Mouse (Mus musculus): ENCODE measurements around the gene Dpf2.
"Not testable (repeated sequence)": the region's sequence is repeated elsewhere in the genome, so short reads cannot be mapped to it uniquely, and the experiment has no call there.

The Dpf2 gene

DNA sequence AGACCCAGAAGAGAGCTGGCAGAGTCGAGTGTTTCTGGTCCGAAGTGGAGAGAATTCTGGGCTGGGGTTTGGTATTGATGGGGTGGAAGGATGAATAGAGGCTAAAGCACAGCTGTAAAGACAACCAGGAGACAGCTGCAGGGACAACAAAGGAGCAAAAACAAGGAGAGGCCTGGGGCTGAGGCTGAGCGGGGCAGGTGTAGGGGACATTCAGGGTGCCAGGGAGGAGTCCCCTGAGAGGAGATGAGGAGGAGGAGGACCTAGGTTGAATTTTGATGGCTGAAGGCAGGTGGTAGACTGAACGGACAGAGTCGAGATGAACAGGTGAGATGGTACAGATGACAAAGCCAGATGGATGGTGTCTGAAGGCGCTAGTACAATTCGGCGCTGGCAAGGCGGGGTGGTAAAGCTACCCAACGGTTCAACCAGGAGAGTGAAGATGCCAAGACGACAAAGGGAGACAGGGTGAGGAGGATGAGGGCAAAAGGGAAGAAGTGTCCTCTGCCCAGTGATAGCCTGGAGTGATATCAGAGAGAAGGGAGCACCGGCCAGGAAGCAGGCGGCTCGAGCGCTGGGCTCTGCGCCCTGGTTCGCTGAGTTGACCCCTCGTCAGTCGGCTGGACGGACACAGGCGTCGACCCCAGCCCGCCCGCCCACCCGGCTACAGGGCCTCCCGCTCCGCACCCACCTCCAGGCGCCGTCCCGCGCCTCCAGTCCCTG is 19.4 kb downstream of the Dpf2 start:
- in situ Hi-C loops (cut with MboI, MseI) = no loop called here

DNA sequence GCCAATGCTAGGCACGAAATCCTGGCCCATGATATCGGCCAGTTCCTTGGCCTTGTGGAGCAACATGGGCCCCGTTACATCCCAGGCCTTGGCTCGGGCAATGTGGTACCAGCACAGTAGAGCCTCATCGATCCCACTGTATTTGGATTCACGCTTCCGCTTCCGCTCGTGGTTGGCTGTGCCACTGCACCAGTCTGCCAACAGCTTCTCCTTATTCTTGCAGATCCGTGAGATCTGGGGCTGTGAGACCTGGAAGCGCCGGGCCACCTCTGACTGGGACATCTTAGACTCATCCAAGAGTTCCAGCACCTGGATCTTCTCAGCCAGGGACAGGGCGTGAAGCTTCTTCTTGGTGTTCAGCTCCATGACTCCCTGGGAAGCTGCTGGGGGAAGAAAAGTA is 20.1 kb downstream of the Dpf2 start:
- in situ Hi-C loops (cut with MboI, MseI) = no loop called here

DNA sequence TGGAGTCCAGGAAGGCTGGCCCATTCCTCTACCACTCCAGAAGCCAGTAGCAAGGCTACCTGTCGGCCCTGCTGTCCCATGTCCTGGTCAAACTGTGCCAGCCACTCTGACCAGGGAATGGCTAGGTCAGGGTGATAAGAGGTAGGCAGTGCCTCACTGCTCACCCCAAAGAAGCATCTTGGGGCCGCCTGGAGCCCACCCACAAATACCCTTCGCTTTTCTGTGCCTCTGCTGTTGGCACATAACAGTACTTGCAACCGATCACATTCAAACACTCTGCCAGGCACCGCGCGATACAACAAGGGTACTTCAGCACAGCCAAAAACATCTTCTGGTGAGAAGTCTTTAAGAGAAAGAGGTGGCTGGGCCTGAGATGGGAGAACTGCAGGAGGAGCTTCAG is 20.5 kb downstream of the Dpf2 start:
- in situ Hi-C loops (cut with MboI, MseI) = no loop called here

DNA sequence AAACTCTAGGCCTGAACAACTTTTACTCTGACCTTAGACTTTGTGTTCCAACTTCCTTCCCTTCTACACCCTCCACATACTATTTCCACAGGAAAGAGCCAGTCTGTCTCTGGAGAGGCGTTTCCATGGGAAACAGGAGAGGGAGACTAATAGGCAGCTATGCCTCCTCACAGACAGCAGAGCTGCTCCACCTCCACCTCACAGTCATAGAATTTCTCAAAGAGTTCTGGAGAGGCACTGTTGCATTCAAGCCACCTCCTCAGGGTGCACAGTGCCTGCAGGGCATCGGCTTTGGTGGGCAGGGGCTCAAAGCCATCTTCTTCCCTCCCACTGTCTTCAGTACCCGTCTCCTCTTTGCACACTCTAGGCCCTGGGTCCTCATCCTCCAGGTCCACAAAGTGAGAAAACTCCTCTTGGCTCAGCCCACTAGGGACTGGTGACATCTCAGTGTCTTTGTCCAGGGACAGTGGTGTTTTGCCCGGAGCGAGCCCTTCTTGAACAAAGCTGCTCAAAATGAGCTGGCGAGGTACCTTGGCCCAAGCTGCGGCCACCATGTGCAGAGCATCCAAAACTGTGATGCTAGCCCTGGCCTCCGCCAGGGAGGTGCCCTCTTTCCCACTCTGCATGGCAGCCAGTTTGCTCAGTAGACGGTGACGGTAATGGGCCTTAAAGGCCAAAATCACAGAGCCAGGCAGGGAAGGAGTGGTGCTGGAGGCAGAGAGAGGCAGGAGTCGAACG is 21.1 kb downstream of the Dpf2 start:
- in situ Hi-C loops (cut with MboI, MseI) = no loop called here

GRCm38 (mm10) chr19:5889211-5889610 is 23.6 kb downstream of the Dpf2 start:
- in situ Hi-C loops (cut with MboI, MseI) = no loop called here

GRCm38 (mm10) chr19:5887234-5887815 is 25.5 kb downstream of the Dpf2 start:
- in situ Hi-C loops (cut with MboI, MseI) = no loop called here

DNA sequence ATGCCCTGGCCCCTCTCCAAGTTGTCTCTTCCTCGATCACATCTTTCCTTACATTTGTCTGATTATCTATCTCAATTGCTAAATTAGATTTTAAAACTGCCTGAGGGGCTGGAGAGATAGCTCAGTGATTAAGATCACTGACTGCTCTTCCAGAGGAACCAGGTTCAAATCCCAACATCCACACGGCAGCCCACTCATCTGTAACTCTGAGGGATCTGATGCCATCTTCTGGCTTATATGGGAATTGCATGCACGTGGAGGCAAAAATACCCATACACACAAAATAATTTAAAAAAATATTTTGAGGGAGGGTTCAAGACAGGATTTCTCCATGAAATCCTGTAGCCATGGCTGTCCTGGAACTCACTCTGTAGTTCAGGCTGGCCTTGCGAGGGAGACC is 27.0 kb downstream of the Dpf2 start:
- in situ Hi-C loops (cut with MboI, MseI) = no loop called here

- in situ Hi-C loops (cut with MboI, MseI) = no loop called here
These were observed 28.9 kb downstream of the Dpf2 start for GRCm38 (mm10) chr19:5883935-5884334.

DNA sequence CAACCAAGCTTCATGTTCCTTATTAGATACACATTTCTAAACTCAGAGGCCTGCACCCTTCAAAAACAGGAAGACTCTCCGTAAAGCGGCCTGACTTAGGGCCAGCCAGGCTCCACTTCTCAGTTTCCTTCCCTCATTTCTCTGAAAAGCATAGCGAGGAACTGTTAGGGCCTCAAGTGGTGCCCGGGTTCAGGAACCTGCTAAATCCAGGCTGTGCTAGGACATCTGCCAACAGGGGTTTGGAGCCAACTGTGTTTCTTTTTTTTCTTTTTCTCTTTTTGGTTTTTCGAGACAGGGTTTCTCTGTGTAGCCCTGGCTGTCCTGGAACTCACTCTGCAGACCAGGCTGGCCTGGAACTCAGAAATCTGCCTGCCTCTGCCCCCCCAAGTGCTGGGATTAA is 30.7 kb downstream of the Dpf2 start:
- in situ Hi-C loops (cut with MboI, MseI) = not testable (repeated sequence)

GRCm38 (mm10) chr19:5881155-5881554 is 31.7 kb downstream of the Dpf2 start:
- in situ Hi-C loops (cut with MboI, MseI) = no loop called here

- in situ Hi-C loops (cut with MboI, MseI) = loop anchor here (5.0 kb wide), 1 partner anchor 87 kb away; no protein-coding TSS in a partner anchor
These were observed 33.1 kb downstream of the Dpf2 start for GRCm38 (mm10) chr19:5879735-5880134.

DNA sequence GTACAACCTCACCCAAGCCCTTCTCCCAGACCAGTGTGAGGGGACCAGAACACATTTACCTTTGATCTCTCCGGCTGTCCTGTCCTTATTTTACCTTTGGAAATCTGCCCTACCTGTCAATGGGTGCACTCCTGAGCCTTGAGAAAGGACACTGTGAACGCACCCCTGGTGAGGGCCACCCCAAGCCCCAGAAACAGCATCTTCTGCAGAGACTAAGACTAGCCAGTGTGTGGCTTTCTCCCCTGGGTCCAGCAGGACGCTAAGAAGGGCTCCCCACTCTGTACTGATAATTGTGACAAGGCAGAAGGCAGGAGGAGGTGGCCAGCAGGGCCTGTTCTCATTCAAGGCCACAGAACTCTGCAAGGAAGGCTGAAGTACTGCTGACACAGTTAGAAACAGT is 33.9 kb downstream of the Dpf2 start:
- in situ Hi-C loops (cut with MboI, MseI) = loop anchor here (5.0 kb wide), 1 partner anchor 87 kb away; no protein-coding TSS in a partner anchor

DNA sequence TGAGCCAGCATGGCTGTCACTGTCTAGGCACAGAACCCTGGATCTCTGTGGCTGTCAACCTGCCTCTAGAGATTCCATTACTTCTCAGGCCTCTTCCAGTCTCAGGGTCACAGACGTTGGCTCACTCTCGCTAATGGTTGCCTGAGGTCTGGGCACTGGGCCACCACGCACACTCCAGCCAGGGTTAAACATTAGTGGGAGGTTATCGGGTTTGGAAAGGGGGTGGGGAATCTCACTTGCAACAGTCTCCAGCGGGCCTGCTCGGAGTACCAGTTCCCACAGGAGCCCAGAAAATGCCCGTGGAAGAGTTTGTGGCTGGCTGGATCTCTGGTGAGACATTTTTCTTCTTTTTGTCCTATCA is 34.5 kb downstream of the Dpf2 start:
- in situ Hi-C loops (cut with MboI, MseI) = loop anchor here (5.0 kb wide), 1 partner anchor 86 kb away; no protein-coding TSS in a partner anchor

DNA sequence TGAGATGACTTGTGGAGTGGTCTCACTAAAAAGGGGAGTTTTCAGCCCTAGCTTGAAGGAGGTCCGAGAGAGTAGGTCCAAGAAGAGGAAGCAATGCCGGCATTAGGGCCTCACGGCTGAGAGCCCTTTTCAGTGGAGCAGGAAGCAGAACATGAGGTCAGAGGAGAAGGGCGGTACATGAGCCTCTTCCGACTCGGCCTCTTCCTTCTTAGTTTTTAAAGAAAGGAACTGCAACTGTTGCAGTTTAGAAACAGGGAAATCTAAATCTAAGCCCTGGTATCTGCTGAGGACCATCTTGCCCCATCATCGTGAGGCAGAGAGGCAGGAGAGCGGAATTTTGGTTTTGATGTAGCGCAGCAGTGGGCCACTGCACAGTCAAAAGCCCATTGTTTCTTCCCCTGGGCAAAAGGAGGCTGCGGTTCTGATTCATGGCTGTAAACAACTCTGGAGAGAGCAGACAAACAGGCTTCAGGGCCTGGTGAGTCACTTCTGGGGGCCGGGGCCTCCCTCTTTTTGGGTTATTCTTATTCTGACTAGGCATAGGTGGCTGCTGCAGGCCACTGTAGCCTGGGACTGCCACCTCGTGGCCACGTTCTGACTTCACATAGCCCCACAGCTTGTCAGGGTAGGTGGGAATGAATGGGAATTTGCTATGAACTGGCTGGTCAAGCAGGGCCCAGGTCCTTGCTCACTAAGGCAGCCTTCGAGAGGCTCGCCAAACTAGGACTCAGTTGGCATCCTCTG is 35.0 kb downstream of the Dpf2 start, which contains the start of gene Slc25a45:
Slc25a45 (plus strand) TSS at position 191 of the 744 bp plus-strand sequence.
- in situ Hi-C loops (cut with MboI, MseI) = loop anchor here (5.0 kb wide), 1 partner anchor 85 kb away; no protein-coding TSS in a partner anchor

- in situ Hi-C loops (cut with MboI, MseI) = loop anchor here (5.0 kb wide), 1 partner anchor 83 kb away; no protein-coding TSS in a partner anchor
These were observed 37.8 kb downstream of the Dpf2 start, which contains the start of gene Frmd8 for GRCm38 (mm10) chr19:5874969-5875480. Frmd8 (minus strand) TSS chr19:5875274.

DNA sequence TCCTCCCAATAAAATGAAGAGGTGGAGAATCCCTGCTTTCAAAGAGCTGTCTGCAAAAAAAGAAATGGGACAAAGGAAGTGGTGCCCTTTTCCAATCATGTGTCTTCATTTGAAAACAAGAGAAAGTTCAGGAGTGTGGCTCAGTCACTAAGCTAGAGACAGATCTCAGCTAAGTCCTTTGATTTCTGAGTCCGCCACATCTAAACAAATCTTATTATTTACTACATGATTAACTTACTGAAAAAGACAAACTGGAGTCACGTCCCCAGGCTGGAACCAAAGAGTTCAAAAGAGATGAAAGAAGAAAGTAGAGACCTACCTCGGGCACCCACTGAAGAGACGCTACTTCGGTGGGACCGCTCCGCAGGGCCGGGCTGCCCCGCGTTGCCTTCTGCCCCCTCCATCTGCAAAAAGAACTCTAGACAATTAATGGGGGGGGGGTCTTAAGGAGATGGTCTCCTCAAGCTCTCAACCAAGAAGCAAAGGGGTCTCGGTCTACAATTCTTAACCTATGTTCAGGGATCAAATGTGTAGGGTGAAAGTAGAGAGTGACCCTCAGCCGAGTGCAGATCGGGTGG is 38.3 kb downstream of the Dpf2 start:
- in situ Hi-C loops (cut with MboI, MseI) = no loop called here

DNA sequence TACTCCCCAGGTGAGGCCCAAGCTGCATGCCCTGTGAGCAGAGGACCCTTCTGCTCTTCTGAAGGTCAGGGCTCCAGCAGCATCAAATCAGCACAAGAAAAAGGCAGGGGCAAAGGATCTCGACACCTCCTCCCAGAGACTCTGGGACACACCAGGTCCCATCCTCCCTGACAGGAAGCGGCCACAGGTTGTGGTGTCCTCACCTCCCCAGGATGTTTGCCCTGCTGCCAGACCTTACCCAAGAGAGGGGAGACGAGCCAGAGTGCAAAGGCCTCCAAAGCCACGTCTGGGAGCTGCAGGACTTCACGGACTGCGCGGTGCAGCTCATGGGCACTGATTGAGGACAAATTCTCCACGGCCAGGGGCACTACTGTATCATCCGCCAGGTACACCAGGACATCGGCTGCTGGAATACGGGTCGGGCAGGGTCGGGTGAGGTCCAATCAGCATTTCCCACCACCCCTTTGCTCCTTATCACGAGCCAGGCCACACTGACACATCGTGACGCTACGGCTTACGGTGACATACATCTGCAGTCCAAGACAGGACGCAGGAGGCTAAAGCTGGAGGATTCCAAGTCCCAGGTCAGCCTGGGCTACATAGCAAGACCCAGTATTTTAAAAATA is 39.8 kb downstream of the Dpf2 start:
- in situ Hi-C loops (cut with MboI, MseI) = no loop called here

DNA sequence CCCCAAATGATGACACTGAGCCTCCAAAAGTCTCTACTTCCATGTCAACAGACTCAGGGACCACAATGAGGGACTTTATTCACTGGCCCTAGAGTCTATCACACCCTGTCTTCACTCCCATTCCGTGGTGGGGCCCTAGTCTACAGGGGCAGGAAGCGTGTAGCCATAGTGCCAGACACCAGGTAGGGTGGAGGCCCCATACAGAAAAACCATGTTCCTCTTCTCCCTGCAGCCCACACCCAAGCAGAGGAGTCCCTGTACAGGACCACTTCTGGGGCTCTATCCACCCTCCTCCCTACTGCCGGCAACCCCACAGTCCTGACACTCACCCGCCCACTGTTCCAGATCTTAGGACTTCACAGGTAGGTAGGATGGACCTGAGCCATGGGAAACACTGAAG is 40.3 kb downstream of the Dpf2 start:
- in situ Hi-C loops (cut with MboI, MseI) = no loop called here

GRCm38 (mm10) chr19:5871683-5872082 is 41.1 kb downstream of the Dpf2 start:
- in situ Hi-C loops (cut with MboI, MseI) = no loop called here

DNA sequence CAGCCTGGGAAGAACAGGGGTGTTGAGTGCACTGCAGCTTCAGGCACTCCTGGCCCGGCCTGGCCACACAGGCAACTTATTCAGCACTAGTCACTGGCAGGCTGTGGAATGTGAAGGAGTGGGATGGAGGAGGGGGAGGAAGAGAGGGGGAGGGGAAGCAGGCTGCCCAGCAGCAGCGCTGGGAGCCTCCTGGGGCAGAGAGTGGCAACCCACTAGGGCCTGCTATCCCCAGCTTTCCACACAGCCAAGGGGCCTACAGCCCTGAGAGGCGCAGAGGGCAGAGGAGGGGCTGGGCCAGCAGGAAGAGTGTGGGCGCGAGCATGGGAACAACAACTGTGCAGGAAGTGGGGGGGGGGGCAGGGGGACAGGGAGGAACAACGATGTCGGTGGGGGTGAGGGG is 41.5 kb downstream of the Dpf2 start:
- in situ Hi-C loops (cut with MboI, MseI) = no loop called here

DNA sequence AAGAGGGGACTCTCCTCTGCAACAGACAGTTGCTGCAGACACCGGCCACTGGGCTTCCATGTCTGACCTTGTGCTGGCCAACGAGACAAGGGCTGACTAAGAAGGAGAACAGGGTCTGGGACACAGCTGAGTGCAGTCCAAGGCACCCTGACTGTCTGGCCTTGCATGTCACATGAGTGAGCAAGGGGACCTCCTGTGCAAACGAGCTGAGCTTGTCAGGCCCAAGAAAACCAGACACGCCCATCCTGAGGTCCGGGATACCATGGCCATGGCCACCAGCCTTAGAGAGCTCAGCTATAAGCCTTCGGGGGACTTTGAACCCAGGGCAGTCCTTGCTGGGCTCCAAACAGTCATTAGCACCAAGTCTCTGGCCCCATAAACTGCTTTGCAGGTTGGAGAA is 44.7 kb downstream of the Dpf2 start:
- in situ Hi-C loops (cut with MboI, MseI) = no loop called here

All from T-helper 1 cell (primary cell).